Mouse (Mus musculus): Measurements from ENCODE around the gene Fgl2.

Fgl2 gene

GRCm38 (mm10) chr5:21384252-21384960 is 12.0 kb downstream of the Fgl2 start:
- DNase-seq (ENCODE audit: low spot score in 2 of 2), result no peak

- DNase-seq (ENCODE audit: low spot score in 2 of 2), result no peak
Measured at GRCm38 (mm10) chr5:21384976-21385375, 12.5 kb downstream of the Fgl2 start.

- DNase-seq (ENCODE audit: low spot score in 2 of 2), result no peak
Measured at GRCm38 (mm10) chr5:21386432-21386831, 14.0 kb downstream of the Fgl2 start.

GRCm38 (mm10) chr5:21387340-21387739 is 14.9 kb downstream of the Fgl2 start:
- no peak for DNase-seq (ENCODE audit: low spot score in 2 of 2)

- no peak for DNase-seq (ENCODE audit: low spot score in 2 of 2)
Measured at GRCm38 (mm10) chr5:21388855-21389254, 16.4 kb downstream of the Fgl2 start.

GRCm38 (mm10) chr5:21391616-21392384 is 19.4 kb downstream of the Fgl2 start:
- DNase-seq (ENCODE audit: low spot score in 2 of 2), result no peak

- DNase-seq (ENCODE audit: low spot score in 2 of 2), result no peak
Measured at GRCm38 (mm10) chr5:21394562-21394961, 22.1 kb downstream of the Fgl2 start.

GRCm38 (mm10) chr5:21395205-21395840 is 22.9 kb downstream of the Fgl2 start:
- no peak for DNase-seq (ENCODE audit: low spot score in 2 of 2)

- no peak for DNase-seq (ENCODE audit: low spot score in 2 of 2)
Measured at GRCm38 (mm10) chr5:21411261-21411666, 38.8 kb downstream of the Fgl2 start.

- no peak for DNase-seq (ENCODE audit: low spot score in 2 of 2)
Measured at GRCm38 (mm10) chr5:21412056-21412455, 39.6 kb downstream of the Fgl2 start.

- no peak for DNase-seq (ENCODE audit: low spot score in 2 of 2)
Measured at GRCm38 (mm10) chr5:21413322-21413721, 40.9 kb downstream of the Fgl2 start.

GRCm38 (mm10) chr5:21414116-21414820 is 41.8 kb downstream of the Fgl2 start:
- DNase-seq (ENCODE audit: low spot score in 2 of 2), result no peak

- DNase-seq (ENCODE audit: low spot score in 2 of 2), result no peak
Measured at GRCm38 (mm10) chr5:21418613-21419012, 46.2 kb downstream of the Fgl2 start.

GRCm38 (mm10) chr5:21420609-21421008 is 48.2 kb downstream of the Fgl2 start:
- DNase-seq (ENCODE audit: low spot score in 2 of 2), result no peak

GRCm38 (mm10) chr5:21424614-21425602 is 52.5 kb downstream of the Fgl2 start, which contains the start of the genes Ccdc146 and Fam185a:
Ccdc146 (minus strand) TSS chr5:21424677.
Fam185a (plus strand) TSS chr5:21424958.
- peak; percentile 78 to 85 for DNase-seq (ENCODE audit: low spot score in 2 of 2)

GRCm38 (mm10) chr5:21426666-21427065 is 54.2 kb downstream of the Fgl2 start:
- no peak for DNase-seq (ENCODE audit: low spot score in 2 of 2)
